Mouse (Mus musculus) frontal cortex, postnatal 14 days (tissue): Measurements from ENCODE around the gene Atf6.

ENCODE experiments used
- DNase-seq, 2 experiments: peaks; one replicate each; pipeline ENCODE4 v3.0.0; 2022; ENCODE audit warnings: low spot score in 2 of 2

Gene Atf6

DNA sequence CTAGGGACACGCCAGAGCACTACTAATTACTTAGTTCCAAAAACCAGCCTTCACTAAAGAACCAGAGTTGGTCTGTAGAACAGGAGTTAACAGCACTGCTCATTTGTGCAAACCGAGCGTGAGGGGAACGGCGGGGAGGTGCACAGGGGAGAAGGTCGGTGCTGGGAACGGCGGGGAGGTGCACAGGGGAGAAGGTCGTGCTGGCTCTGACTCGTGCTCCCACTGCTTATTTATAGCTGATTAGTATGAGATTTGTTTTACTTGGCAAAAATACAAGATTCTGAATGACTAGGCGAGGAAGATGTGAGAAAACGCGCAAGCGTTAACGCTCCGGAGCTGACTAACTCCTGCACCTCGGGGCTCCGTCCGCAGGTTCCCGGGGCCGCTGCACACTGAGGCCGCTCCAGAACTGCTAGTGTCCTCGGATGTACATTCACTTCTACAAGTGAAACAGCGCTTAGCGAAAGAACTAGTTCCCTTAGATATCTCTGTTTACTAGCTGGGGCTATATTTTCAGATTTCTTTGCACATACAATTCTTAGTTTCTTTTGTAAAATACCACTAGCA, 96.1 kb downstream of the Atf6 start:
- no peak for DNase-seq

DNA sequence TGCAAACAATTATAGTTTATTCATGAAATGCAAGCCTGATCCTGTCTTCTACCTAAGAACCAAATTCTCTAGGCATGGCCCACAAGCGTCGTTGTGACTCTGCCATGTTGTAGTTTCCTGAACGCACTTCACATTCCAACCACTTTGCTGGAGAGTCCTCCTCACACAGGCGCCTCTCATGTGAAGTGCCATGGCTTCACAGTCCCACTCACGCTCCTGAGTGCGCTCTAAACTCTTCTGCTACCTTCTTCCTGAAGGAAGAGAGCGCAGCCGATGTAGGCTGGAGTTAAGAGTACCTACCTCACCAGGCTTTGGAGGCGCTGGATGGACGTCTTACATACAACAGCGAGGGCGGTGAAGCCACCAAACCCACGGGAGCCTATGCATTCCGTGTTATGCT, 96.9 kb downstream of the Atf6 start:
- no peak for DNase-seq

DNA sequence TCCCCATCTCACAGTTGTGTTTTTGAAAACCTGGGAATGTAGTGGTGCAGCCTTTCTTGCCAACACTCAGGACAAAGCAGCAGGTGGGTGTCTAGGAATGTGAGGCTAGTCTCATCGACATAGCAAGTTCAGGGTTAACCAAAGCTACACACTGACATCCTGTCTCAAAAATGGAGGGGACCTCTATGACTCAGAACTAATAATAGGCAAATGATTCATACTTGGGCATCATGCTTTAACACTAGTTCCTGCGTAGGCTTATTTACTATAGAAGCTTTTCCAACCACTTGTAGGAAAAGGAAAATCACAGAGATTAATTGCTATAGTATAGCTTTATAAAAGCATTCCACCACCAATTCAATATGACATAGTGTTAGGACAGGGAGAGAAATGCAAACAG, 100.6 kb downstream of the Atf6 start:
- DNase-seq, result no peak

DNA sequence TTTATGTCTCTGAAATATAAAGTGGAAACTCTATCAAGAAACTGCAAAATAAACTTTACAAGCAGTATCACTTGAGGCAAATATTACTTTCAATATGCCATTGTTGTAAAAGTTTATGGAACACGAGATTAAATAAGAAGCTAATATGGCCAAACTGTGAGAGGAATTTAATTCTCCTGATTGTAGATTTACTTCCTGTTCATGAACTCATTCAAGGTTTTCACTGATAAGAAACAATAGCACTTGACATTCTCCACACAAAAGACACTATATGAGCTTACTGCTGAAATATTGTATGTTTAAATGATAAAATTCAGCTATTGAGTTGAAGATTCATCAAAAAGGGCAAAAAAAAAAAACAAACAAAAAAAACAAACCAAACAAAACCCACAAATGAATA, 102.8 kb downstream of the Atf6 start:
- no peak for DNase-seq

DNA sequence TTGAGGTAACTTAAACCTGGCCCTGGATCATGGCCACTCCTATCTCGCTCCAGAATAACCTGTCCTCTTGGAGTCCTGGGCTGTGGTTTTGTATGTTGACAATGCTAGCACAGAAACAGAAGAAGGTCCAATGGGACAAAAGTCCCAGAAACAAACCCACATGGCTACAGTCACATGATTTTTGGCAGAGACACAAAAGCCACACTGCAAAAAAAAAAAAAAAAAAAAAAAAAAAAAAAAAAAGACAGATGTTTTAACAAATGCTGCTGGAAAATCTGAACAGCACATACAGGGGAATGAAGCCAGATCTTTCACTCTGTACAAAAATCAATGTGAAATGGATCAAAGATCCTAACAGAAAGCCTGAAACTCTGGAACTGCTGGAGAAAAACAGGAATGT, 105.9 kb downstream of the Atf6 start:
- DNase-seq, result no peak

DNA sequence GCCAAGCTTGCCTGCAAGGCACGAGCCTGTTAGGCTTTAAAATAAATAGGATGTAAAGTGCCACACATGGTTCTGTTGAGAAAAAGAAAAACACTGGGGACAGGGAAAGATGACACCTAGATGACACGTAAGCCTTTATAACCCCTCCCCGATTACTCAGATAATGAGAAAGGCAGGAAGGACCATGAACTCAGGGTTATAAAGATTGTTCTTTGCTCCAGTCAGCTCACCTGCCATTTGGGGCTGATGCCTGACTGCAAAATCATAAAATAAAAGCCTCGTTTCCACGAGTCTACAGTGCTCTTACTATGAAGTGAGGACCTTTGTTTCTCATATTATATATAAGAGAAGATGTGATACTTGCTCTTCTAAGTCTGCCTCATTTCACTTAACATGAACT, 114.0 kb downstream of the Atf6 start:
- DNase-seq, result no peak

DNA sequence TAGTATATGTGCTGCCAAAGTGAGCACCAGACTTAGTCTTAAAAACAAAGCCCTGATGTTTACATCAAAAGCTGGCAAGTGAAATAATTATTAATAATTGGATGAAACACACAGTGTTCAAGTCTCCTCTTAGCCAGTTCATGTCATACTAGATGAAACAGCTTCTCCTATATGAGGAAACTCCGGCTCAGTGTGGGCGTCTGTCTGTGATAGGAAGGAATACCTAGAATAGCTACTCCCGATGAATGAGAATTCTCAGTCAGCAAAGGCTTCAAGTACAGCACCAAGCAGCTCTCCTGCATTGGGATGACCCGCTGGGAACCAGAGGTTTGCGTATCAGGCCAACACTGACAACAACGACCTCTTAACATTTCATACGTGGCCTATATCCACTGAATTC, 115.8 kb downstream of the Atf6 start:
- no peak for DNase-seq

DNA sequence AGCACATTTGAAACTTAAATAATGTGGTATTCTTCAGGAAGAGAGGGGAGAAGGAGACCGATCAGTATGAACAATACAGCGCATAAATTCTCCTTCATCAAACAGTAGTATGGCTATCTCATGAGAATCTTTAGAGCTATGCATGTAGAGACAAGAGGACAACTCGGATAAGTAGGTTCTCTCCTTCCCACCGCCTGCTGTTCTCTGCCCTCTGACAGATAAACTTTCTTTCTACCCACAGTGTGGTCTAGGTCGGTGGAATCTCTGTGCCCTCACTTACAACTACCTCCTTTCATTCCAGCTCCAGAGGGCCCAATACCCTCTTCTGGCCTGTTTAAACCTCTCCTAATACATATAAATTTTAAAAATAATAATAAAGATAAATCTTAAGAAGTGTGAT, 121.0 kb downstream of the Atf6 start:
- no peak for DNase-seq

DNA sequence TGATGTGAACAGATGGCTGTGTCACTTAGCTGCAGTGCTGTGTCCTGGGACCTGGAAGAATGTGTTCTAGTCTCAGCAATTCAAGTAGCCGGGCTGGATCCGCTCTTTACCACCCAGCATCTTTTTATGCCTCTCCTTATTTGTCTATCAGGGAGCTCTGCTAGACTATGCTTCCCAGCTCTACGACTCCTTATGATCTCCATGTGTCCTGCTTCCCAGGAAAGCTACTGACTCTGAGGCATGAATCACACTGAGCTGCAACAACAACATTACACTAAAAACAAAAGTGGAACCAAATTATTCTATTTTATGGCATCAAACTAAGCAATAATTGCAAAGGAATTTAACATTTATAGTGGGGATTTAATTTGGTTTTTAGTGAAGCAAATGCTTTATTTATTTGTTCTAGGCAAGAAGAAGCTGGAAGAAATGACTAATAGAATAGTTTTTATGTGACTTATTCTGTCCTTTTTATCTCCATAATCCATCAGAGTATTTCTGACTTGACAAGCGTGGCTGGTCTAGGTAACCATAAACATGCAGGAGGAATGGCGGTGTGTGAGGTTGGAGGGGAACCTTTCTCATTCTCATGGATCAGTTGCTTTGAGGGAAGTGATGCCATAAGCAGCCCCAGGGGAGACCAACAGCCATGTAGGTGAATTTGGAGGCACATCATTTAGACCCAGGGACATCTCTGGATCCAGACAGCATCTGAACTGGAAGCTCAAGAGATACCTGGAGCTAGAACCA, 125.9 kb downstream of the Atf6 start:
- DNase-seq, result no peak

DNA sequence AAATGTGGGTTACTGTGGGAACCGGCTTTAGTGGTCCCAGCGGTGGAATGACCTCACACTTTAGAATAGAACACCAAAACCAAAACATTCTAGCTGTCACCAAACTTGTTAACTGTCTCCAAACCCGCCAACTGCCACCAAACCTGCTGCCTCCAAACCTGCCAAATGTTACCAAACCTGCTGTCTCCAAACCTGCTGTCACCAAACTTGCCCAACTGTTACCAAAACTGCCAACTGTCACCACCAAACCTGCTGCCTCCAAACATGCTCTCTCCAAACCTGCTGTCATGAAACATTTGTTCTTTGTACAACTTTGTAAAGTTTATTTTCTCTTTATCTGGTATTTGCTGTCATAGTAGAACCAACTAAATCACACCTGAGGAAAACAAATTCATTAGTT, 132.7 kb downstream of the Atf6 start:
- DNase-seq, result no peak

DNA sequence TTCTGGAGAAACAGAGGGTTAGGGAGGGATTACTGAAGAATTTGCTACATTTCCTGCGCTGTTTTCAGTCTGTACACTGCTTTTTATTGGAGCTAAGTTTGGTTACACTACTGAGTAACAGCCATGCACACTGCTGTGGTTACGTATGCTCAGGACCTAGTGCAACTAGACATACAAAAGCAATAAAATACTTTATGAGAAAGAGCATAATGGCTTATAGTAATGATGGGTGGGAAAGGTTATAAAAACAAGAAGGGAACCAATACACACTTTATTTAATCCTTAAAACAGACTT, 135.0 kb downstream of the Atf6 start:
- DNase-seq, result no peak

DNA sequence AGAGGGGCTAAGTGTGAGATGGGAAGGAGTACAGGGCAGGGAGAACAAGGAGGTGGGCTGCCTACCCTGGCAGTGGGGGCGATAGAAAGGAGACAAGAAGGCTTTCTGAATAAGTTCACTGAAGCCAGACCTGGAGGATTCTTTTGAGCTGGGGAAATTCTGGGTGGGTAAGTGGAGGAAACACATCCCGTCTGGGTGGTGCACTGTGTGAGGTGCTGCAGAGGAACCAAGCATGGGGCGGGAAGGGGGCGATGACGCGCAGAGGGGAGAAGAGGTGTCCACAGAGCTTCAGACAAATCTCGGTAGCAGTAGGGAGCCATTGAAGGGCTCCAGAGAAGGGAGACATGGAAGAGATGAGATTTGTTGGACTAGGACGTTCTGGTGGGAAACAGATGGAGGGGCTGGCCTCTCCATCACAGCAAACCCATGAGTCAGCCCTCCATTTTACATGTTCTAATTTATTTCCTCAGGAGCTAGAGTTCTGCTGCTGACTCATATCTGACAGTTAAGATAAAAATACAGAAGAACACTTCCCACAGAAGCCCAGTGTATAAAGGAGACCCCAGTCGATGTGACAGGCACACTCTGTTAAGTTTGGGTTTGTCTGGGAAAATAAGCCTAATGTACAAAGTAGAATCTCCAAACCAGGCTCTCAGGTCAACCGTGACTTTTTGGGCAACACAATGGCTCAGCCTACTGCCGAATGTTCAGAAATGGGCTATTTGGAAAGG, 135.5 kb downstream of the Atf6 start:
- DNase-seq, result no peak

DNA sequence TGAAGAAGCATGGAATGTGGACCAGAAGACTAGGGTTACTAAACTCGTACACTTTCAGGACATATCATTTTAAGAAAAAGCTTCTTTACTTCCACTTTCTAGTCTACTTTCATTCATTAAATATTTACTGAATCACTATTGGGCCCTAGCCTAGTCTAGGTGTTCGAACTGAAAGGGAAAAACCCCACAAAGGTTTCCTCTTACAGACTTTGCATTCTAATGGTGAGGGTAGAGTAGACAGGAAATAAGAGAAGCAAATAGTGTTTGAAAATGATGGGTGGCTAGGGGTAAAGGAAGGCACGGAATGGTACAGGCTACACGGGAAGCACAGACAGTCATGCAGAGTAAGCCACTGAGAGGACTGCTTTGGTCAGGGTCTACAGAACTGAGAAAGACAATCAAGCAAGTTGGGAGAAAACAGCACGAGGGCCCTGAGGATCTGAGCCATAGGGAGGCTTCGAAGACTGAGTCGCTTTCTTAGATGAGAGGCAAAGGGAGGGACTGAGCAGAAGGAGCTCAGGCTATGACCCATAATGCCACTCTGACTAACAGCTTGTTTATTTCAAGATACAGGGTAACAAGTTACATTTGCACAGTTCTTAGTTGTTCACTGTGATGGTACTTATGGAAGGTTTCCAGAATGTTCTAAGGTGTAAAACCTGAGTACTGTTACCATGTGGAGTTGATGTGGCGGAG, 138.2 kb downstream of the Atf6 start:
- no peak for DNase-seq

DNA sequence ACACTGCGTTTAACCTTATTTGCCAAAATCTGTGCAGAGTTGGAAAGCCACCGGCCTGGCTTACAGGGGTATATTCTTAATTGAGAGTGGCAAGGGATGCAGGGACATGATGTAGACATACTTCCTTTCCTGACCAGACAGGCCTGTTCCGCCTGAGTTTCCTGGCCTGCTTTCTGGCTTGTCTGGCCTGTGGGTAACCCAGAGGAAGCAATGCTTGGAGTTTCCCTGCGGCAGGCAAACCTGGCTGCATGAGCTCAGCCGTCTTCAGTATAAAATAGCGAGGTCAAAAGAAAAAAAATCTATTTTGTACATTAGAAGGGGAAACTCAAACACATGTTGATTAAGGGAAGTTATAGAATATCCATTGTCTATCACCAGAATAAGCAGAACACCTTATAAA, 139.0 kb downstream of the Atf6 start:
- DNase-seq, result no peak

DNA sequence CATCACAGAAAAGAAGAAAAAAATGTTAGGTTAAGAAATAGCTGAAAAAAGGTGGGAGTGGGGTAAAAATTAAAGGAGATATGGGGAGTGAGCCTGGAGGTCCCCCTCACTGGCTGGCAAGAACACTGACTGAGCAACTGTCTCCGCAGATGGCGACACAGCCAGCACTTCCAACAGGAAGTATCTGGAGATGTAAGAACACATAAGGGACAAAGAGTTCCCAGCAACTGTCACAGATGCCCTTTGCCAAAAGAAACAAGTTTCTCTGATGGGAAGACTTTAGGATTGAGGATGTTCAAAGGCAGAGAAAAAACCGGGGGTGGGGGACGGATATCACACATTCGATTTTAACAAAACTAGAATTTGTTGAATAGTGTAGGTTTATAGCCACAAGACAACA, 146.0 kb downstream of the Atf6 start:
- no peak for DNase-seq

DNA sequence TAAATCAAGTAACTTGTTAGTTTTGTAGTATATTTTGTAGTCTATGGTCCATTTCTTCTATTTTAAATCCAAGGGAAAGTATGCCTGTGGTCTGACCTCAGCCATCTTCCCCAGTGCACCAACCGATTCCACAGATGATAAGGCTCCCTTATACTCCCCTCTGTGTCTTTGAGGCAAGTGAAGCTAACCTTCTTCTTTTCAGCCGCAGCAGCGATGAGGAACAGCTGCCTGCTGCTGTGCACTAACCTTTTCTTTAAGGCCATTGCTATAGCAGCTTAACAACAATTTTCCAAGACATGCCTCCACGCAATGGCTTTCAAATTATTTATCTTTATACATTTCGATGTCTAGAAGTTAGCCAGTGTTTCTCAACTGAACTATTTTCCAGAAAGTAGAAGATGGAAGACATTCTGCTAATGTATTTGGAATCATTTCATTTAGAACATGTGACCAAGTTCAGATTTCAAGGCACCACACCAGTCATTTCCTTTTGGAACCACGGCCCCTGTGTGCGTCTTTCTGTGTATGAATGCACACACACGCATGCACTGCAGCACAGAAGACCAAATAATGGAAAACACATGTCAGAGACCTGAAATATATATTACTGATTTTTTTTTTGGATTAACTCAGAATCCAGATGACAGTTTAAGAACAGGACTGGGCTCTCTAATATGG, 149.3 kb downstream of the Atf6 start:
- DNase-seq, result no peak

DNA sequence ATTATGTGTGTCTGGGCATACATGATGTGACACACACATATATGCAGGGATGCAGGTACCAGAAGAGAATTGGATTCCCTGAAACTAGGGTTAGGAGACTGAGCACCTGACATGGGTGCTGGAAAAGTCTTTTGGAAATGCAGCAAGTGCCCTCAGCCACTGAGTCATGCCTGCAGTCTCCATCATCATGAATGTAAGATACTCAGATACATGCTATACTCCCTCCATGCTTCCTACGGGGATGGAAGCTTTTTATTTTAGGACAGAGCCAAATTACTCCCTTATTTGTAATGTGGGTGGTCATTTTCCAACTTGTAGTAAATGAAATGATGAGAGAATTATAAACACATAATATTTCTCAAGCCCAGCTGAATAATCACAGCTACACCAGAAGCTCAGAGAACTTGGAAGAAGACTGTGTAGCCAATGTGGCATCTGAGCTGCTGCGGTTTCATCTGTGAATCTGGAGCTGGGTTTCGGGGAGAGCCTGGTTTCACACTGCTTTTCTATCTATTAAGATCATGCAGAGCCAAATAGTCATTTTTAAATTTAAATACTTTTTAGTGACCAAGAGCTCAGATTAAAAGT, 150.2 kb downstream of the Atf6 start:
- DNase-seq, result no peak

DNA sequence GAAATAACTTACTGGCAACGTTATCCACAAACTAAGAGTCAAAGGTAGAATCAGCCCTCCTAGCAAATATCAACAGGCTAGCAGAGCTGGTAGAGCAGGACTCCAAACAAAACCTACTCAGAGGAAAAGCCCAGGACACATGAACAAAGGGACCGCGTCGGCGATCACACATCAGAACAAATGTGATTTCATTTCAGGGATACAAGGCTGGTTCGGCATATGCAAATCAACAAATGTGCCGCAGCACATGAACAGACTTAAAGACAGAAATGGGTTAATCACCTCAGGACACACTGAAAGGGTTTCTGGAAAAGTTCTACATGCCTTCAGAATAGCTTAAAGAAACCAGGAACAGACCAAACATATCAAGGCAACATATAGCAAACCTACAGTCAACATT, 155.8 kb downstream of the Atf6 start:
- no peak for DNase-seq

DNA sequence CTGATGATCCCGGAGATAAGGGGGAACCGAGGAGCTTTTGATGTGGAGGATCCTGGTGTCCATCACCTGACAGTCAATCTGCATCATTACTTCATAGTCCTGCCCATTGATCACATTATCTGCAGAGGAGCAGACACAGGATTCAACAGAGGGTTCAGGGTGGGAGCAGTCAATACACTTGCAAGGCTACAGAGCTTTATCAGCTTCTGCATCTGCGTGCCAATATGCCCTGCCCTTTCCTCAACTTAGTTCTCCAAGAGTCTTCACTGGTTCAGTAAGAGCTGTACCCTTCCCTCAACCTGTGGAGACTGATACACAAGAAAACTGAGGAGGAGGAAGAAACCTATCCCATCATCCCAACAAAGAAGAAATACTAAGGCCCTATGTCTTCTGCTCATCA, 157.6 kb downstream of the Atf6 start:
- no peak for DNase-seq

DNA sequence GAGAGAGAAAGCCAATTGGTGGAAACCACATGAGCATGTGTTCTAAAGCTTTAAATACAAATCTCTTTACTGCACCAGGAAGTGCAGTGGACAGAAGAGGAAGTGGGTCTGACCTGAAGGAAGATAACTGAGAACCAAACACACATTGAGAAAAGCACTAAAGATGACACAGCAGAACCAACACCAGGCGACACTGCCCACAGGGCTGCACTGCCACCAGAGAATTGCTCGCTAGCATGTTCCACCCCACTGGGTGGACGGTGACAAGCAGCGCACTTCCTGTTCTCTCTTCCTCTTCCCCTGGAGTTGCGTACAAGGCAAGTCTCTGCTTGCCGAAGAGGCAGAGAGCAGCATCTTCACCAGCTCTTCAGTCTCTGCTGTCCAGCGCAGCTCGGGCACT, 158.1 kb downstream of the Atf6 start:
- DNase-seq, result peak in 1 of 2 experiments; percentile 41

DNA sequence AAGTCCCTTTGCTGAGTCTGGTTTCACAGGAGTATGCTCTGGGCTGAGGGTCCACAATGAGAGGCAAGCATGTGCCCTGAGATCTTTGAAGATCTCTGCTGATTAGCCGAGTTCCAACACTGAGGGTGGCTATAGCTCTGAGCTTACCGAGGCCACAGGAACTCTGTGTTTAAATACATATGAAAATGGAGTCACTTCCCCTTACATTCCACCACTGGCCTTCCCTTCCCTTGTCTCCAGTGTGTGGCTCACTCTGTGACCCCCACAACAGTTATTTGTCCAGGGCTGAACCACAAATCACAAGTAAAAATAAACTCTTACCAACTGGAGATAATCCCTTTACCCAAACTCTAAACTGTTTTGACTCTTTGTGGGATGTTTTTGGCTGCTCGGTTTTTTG, 158.5 kb downstream of the Atf6 start:
- DNase-seq, result no peak

DNA sequence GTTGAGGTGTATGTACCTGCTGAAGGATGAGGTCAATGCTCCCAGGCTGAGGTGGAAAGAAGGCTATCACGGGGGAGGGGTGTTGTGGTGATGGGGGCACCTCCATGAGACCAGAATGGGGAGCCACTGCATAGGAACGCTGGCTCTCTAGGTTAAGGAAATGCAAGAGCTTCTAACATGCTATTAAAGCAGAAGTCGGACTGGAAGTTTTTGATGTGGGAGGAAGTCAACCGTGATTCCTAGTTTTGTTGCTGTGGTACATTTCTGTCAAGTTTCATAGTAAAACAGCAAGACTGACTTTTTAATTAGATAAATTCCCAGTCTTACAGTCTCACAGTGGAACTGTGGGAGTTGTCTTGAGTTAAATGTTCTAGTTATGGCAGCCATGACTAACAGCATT, 161.5 kb downstream of the Atf6 start:
- DNase-seq, result no peak
